Mouse (Mus musculus) c-Kit-negative CD71-positive TER-119-positive erythroid progenitor cells, embryonic 14.5 days (primary cell): ENCODE data around the gene Lrrc32.

Experiments used
- DNase-seq: peaks from one replicate; pipeline ENCODE4 v3.0.0-alpha.2; 2013; ENCODE audit warnings: low read depth, low spot score

The Lrrc32 gene

DNA sequence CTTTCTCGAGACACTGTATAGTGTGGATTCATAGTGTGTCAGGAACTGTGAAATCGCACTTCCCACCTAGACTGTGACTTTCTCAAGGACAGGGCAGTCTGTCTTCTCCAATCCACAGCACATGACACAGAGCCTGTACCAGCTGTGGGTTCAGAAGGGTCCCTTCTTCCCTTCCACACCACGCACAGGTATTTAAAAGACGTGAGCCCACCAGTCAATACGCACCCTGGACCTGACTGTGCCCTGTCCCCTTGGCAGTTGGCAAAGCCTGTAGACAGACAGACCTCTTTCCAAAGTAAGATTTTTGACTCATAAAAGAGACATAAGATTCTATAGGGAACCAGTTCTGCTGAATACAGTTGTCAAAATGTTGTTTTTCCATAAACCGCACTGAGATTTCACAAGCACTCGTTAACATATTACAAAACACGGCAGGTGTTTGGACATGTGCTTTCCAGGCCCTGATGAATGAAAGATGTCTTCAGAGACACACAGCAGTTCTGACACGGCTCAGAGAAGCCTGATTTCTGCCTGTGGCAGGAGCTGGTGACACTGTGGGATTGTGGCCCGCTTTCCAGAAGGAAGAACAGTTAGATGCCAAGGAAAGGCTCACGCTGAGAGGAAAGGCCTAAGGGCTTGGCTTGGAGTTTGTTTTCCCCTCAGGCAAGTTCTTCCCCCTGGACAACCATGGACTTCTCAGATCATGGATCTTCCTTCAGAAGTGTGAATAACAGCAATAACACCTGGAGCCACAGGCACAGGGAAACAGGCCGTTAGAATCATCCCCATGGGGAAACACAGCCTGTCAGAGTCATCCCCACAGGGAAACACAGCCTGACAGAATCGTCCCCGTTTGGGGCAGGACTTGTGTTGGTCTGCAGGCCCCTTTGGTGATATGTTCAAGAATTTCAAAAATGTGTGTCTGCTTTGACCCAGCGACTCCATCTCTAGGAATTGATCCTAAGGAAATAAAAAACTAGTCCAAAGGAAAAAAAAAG, 22.2 kb downstream of the Lrrc32 start:
- no peak for DNase-seq

GRCm38 (mm10) chr7:98513251-98513650, 24.2 kb downstream of the Lrrc32 start:
- DNase-seq, result no peak

DNA sequence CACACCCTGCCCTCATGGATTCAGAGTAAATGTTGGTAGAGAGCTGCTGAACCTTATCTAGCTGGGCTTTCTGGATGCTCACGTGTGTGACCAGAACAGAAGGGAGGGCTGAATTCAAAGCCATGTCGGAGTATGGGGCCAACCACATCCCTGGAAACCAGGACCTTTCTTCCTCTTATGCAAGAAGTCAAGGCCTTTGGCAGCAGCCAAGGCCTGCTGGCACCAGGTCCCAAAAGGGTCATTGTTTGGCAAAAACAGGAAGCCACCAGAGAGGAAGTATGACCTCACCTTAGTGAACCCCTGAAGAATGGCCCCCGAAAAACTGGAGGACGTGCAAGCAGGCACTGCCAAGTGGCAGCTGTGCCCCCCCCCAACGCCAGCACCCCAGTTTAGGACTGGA, 33.5 kb downstream of the Lrrc32 start:
- no peak for DNase-seq

DNA sequence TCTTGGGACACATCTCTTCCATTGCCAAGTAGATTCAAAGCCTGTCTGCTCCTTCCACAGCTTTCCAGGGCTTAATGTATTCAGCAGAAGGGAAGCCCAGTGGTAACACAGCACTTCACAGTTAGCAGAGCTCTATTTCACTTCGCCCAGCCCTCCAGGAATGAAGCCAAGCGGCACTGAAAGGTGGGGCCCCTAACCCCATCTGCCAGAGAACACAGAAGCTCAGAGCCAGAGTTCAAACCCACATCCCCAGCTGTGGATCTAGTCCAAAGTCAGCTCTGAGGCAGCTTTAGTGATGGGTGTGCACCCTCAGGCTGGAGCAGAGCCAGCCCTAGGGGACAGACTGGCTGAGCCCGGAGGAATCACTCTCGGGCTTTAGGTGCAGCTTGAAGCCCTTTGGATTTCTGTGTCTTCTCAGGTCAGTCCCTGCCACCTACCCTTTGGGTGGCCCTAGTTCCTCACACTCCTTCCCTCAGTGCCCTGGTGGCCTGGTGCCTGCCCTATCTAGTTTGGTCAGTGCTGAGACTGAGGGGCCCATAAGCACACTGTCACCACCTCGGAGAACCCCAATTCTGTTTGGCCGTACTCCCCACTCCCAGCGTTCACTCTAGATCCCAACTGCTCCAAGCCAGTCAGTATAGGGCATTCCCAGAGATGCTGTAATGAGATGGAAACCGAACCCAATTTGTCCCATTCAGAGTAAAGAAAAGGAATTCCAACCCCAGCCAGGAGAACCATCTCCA, 34.2 kb downstream of the Lrrc32 start:
- no peak for DNase-seq

GRCm38 (mm10) chr7:98523813-98524361, 34.8 kb downstream of the Lrrc32 start:
- DNase-seq, result no peak

- DNase-seq, result no peak
These were observed 35.3 kb downstream of the Lrrc32 start for GRCm38 (mm10) chr7:98524401-98524800.

GRCm38 (mm10) chr7:98524869-98525699, 36.0 kb downstream of the Lrrc32 start:
- no peak for DNase-seq

GRCm38 (mm10) chr7:98527085-98527484, 38.0 kb downstream of the Lrrc32 start:
- DNase-seq, result no peak

DNA sequence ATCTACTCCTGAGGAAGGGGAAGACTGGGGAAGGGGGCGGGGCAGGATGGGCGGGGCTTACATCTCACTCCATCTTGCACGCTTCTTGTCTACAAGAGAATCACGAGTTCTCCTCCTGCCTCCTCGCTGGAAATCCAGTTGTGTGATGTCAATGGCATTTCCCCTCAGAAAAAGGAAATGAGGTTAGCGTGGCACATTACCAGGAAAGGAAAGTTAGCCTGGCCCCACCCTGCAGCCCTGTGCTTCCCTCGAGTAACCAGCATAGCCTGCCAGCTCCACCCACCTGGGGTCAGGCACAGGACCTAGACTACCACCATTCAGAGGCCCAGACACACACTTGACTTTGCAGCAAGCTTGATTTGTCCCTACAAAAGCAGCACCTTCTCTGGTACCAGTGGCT, 42.5 kb downstream of the Lrrc32 start:
- no peak for DNase-seq

- DNase-seq, result no peak
These were observed 43.9 kb downstream of the Lrrc32 start for GRCm38 (mm10) chr7:98532981-98533380.

DNA sequence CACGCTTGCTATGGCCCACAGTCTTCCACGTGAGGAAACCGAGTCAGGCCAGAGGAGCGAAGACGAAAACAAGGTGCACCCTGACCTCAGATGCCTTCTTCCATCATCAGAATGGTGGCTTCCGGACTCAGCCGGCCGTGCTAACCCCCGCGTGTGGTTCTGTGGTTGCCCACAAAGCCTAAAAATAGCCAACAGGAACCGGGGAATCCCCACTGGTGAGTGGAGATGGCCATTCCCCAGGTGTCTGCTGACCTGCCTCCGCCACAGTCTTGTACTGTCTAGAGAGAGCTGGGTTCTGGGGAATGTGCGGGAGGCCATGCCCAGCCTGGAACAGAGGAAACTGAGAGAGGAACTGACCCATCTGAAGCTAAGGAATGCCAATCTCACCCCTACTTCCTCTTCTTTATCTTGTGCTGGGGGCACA, 45.4 kb downstream of the Lrrc32 start:
- no peak for DNase-seq

- no peak for DNase-seq
These were observed 46.1 kb downstream of the Lrrc32 start for GRCm38 (mm10) chr7:98535191-98535590.

DNA sequence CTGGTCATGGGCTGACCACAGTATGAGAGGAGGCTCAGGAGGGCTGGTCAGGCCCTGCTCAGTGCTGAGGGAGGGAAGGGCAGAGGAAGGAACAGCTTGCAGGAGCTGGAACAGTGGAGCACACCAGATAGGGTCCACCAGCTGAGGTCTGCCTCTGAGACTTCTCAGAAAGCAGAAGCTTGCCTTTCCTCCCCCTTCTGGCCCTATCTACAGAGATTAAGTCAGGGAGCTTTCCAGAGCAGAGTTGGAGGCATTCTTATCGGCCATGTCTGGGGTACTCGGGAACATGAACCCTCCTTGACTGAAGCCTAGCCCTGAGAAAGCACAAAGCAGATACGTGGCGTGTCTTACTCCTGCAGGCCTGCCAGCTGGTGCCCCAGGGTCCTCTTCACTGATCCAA, 46.8 kb downstream of the Lrrc32 start:
- DNase-seq, result no peak

GRCm38 (mm10) chr7:98537210-98537966, 48.3 kb downstream of the Lrrc32 start:
- no peak for DNase-seq

DNA sequence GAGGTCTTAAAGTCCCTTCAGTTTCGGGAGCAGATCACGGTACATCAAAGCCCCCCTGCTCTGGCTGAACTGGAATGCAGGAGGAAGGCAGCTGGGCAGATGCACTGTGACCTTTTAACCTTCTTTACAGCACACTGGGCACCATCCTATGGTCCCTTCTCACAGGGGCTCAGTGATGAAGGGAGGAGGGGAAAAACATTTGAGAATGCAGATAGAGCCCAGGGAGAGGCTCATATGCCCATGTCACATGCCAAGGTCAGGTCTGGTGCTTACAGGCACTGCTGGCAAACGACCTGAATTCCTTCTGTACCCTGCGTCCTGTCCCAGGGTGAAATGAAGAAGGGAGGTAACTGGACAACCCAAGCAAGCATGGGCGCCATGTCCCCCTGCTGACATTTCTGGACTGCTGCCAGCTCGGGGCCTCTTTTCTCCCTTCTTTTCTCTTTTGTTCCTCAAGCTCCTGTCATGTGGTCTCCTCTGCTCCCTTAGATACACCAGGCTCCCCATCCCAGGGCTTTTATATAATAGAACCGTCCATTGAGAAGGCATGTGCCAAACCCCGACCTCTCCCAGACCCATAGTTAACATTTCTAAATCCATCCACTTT, 49.0 kb downstream of the Lrrc32 start:
- DNase-seq, result no peak

DNA sequence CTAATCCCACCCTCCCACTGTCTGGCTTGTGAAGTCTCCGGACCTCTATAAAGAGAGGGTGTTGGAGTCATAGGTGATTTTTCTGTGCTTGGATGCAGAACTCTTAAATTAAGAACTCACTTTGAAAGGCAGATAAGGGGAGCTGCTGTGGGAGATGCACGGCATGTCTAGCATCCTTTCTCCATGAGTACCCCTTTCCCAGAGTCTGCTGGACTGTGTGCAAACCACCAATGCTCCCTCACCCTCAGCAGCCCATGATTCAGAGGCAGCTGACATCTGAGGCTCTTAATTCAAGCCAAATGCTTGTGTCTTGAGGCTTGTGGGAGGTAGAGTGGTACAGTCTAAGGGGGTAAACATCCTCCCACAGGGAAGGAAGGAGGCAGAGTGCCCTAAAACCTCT, 51.8 kb downstream of the Lrrc32 start:
- DNase-seq, result no peak

DNA sequence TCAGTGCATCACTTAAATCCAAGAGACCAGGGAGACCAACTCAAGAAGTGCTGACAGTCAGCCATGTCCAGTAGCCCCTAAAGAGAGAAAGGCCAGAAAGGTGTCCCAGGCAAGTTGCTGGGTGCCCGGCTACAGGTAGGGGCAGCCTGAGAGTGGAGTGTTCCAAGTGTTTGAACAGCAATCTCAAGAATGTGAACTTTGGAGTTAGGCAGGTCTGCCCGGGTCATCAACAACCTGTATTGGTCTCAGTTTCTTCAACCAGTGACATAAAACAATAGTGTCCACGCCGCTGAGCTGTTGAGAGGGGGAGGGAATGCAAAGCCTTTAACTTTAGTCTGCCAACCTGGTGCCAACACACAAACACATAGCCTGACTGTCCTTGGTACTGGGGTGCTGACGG, 52.5 kb downstream of the Lrrc32 start:
- no peak for DNase-seq

DNA sequence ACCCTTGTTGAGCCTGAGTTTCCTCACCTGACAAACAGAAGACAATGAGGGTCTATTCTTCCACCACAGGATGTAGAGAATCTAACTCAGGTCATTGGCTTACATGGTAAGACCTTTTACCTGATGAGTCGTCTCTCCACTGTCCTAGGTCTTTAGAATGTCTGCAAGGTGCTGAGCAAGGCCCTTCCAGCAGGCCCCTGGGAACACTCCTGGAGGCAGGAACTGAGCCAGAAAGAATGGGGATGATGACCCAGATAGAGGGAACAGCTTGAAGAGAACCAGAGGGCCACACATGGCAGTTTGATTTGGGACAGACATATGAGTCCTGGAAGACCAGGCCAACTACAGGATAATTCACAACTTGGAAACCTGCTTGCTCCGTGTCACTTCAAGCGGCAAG, 53.2 kb downstream of the Lrrc32 start:
- DNase-seq, result no peak

DNA sequence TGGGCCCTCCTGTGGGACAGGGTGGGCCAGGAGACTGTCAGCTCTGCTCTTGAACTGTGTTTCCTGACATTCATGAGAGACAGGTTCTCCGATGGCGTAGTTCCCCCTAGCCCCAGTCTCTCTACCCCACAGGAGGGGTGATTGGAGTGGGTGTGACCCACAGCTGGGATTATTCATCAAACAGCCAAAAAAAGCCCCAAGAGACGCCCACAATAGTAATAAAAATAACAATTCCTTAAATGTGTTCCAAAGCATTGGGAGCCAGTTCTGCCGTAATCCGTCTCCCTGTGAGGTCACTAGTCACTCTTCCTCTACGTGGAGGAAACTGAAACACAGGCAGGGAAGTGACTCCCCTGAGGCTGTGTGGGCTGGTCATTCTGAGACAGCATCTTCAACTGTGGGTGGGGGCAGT, 53.7 kb downstream of the Lrrc32 start:
- DNase-seq, result no peak

GRCm38 (mm10) chr7:98543853-98544370, 54.8 kb downstream of the Lrrc32 start:
- DNase-seq, result no peak
